7 mouse cellular contexts compared by ENCODE assay signal in genomic region chr5:138622645-138623477, GRCm38 (mm10). TPM values are rescaled to one million over a fixed set of nuclear protein-coding genes. Genes with fewer than 3 reads are reported as not detected.
A peak's percentile ranks its signal among the peaks of the same experiment; 100 is the strongest.
DNase-seq lines count a peak whose midpoint lies in the region; ATAC-seq lines count a peak whose summit lies in the region.

Gene A430033K04Rik, plus strand, starts transcription at chr5:138622859.

- H3K36me3 ChIP-seq in intestine, embryonic 15.5 days, result no peaks in the 10 kb centered on the region
- H3K36me3 ChIP-seq in midbrain, embryonic 10.5 days, result peaks cover 6% of the 10 kb centered on the region

- peak; percentile 94 for ATAC-seq in intestine, embryonic 15.5 days

- H3K27me3 ChIP-seq in intestine, embryonic 15.5 days (replicated peaks), result no peaks in the 10 kb centered on the region
- no peaks in the 10 kb centered on the region for H3K27me3 ChIP-seq in midbrain, embryonic 10.5 days (ENCODE audit: low read depth, poor library complexity, severe bottlenecking)

- peak within 1 kb of the TSS; percentile 77 for H3K4me2 ChIP-seq in intestine, embryonic 15.5 days (replicated peaks)

- peak within 1 kb of the TSS; percentile 94 for H3K27ac ChIP-seq in intestine, embryonic 15.5 days
- peak within 1 kb of the TSS; percentile 90 for H3K27ac ChIP-seq in midbrain, embryonic 10.5 days (replicated peaks)

- intact Hi-C loops in gastrocnemius, postnatal 36 days (cut with DNase I), result no loop called here
- intact Hi-C loops in left cerebral cortex, postnatal 25 days (cut with DNase I), result no loop called here

- WGBS in intestine, embryonic 15.5 days, result under 1% methylated on average over 30 of the region's 30 CpGs
- under 1% methylated on average over 30 of the region's 30 CpGs for WGBS in midbrain, embryonic 10.5 days

- peak within 1 kb of the TSS; percentile 82 for H3K4me3 ChIP-seq in intestine, embryonic 15.5 days (replicated peaks)
- H3K4me3 ChIP-seq in midbrain, embryonic 10.5 days, result peak within 1 kb of the TSS; percentile 90

- peak within 1 kb of the TSS; percentile 86 for H3K9ac ChIP-seq in intestine, embryonic 15.5 days

- H3K9me3 ChIP-seq in intestine, embryonic 15.5 days, result no peaks in the 10 kb centered on the region
- H3K9me3 ChIP-seq in midbrain, embryonic 10.5 days (replicated peaks), result peaks cover 2% of the 10 kb centered on the region; the same call in 1 of the 2 replicates

- peaks cover 9% of the 10 kb centered on the region; the same call in 1 of the 2 replicates for H3K4me1 ChIP-seq in intestine, embryonic 15.5 days (replicated peaks)
- peaks cover 27% of the 10 kb centered on the region for H3K4me1 ChIP-seq in midbrain, embryonic 10.5 days

- DNase-seq in adrenal gland, adult 2 months, result peak; percentile 96
- DNase-seq in embryo, embryonic 11.5 days (ENCODE audit: low read depth, low spot score), result peak; percentile 83
- peak; percentile 91 to 92 for DNase-seq in gastrocnemius, postnatal 36 days
- peak; percentile 91 to 98 for DNase-seq in left cerebral cortex, postnatal 25 days (ENCODE audit: low spot score in 2 of 2)
- peak; percentile 92 for DNase-seq in midbrain, embryonic 10.5 days (ENCODE audit: low spot score)
- DNase-seq in right cerebral cortex, postnatal 4 days, result peak; percentile 93

RNA-seq across cellular contexts. Expression of gene A430033K04Rik, which starts in this region (rescaled TPM):
- 1 to 10 TPM; 3.9 to 7.4 TPM for total RNA-seq in adrenal gland, adult 2 months (2021)
- polyA plus RNA-seq in adrenal gland, adult 2 months (2012; rRNA removed), result 0.46 and 1.1 TPM in 2 replicates
- 1 to 10 TPM; 1.9 to 2.5 TPM for total RNA-seq in gastrocnemius, postnatal 36 days (2021)
- polyA plus RNA-seq in intestine, embryonic 15.5 days (2015; fragmentation: Nextera tagmentation; extraction: Ambion mirVana), result 10.7 and 10.9 TPM in 2 replicates
- total RNA-seq in left cerebral cortex, postnatal 25 days (2021), result 10 to 100 TPM; 15.5 to 15.9 TPM
- polyA plus RNA-seq in midbrain, embryonic 10.5 days (2016; fragmentation: Nextera tagmentation; extraction: Ambion mirVana), result 8.4 and 9.7 TPM in 2 replicates

Comparison
In these comparisons a context has a peak if more than half of its experiments do, and no peak if none do; other contexts are left out.
1. Peak in every context shown above with its lines: DNase-seq, ATAC-seq, H3K4me3 ChIP-seq and H3K27ac ChIP-seq.